Mouse (Mus musculus): ENCODE results near the gene Odf3l2.

DNA sequence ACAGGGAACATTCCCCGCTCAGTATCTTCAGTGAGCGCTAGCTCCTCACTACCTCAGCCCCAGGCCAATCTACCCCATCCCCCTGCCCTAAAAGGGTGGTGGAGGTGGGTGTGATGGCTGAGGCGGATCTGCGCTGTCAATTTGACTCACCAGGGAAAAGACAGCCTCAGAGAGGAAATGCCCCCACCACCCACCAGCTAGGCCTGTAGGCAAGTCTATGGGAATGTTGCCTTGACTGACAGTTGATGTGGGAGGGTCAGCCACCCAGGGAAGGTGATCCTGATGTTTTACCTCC lies 47.7 kb downstream of the Odf3l2 start:
- TF ChIP-seq JUND (IDR thresholded peaks at IDR 0.05; ENCODE audit: low read depth, low read length) = no peak
- no peak for TF ChIP-seq CTCF (IDR thresholded peaks at IDR 0.05 in 2 of 3, conservative IDR thresholded peaks at IDR 0.05 in 1 of 3; ENCODE audit: control insufficient read depth in 1 of 3, insufficient read depth in 1 of 3, low read depth in 2 of 3, low read length in 3 of 3, poor library complexity in 1 of 3, severe bottlenecking in 1 of 3)
- no peak for TF ChIP-seq MAFK (IDR thresholded peaks at IDR 0.05; ENCODE audit: borderline replicate concordance, low read depth, low read length)

Data from MEL (cell line).